In genomic region chr19:15809008-15809407, GRCm38 (mm10) we compare ENCODE assay signal across 28 mouse cellular contexts.
"Had no signal": no experiment of that assay in that cellular context is flagged by ENCODE, and none has a peak within 500 bp of the region (broad histone marks: within the 10 kb centered on the region; RNA-seq: fewer than 3 reads in every experiment).

No protein-coding gene starts in this region.

- H3K27ac ChIP-seq: embryonic facial prominence, embryonic 10.5 days; embryonic facial prominence, embryonic 12.5 days; embryonic facial prominence, embryonic 13.5 days; embryonic facial prominence, embryonic 15.5 days; forebrain, embryonic 10.5 days; forebrain, embryonic 12.5 days; forebrain, embryonic 13.5 days; forebrain, embryonic 15.5 days; gastrocnemius, adult 2 months; heart, adult 2 months had no signal

- H3K4me2 ChIP-seq: embryonic facial prominence, embryonic 12.5 days; embryonic facial prominence, embryonic 13.5 days; embryonic facial prominence, embryonic 15.5 days; forebrain, embryonic 12.5 days; forebrain, embryonic 13.5 days; forebrain, embryonic 15.5 days had no signal

- H3K4me3 ChIP-seq: embryonic facial prominence, embryonic 10.5 days; embryonic facial prominence, embryonic 12.5 days; embryonic facial prominence, embryonic 13.5 days; embryonic facial prominence, embryonic 15.5 days; erythroblast, embryonic 14.5 days; forebrain, embryonic 10.5 days; forebrain, embryonic 12.5 days; forebrain, embryonic 13.5 days; forebrain, embryonic 15.5 days; gastrocnemius, adult 2 months; heart, adult 2 months had no signal

- H3K9me3 ChIP-seq: embryonic facial prominence, embryonic 10.5 days; embryonic facial prominence, embryonic 15.5 days; forebrain, embryonic 10.5 days; forebrain, embryonic 12.5 days; forebrain, embryonic 13.5 days; forebrain, embryonic 15.5 days had no signal

- H3K36me3 ChIP-seq: embryonic facial prominence, embryonic 10.5 days; embryonic facial prominence, embryonic 12.5 days; embryonic facial prominence, embryonic 13.5 days; embryonic facial prominence, embryonic 15.5 days; forebrain, embryonic 10.5 days; forebrain, embryonic 12.5 days; forebrain, embryonic 15.5 days had no signal

- ATAC-seq: forebrain, embryonic 13.5 days; forebrain, embryonic 14.5 days; forebrain, embryonic 15.5 days; forebrain, embryonic 16.5 days; forebrain, postnatal 0 days had no signal

- H3K4me1 ChIP-seq: embryonic facial prominence, embryonic 12.5 days; embryonic facial prominence, embryonic 13.5 days; embryonic facial prominence, embryonic 15.5 days had no signal

- H3K27me3 ChIP-seq: forebrain, embryonic 15.5 days had no signal

- H3K9ac ChIP-seq: embryonic facial prominence, embryonic 12.5 days; embryonic facial prominence, embryonic 13.5 days; embryonic facial prominence, embryonic 15.5 days; forebrain, embryonic 12.5 days; forebrain, embryonic 13.5 days; forebrain, embryonic 15.5 days; forebrain, postnatal 0 days had no signal

- DNase-seq: cerebellum, adult 2 months; cerebellum, adult 8-10 months; cerebellum, adult 9-10 months; cerebellum, adult 9-11 months; cerebellum, postnatal 10 days; cerebellum, postnatal 14 days; cerebellum, postnatal 25 days; cerebellum, postnatal 36 days; embryo, embryonic 11 days; forebrain, postnatal 0 days; gastrocnemius, adult 2 months; gastrocnemius, postnatal 10 days; gastrocnemius, postnatal 14 days; gastrocnemius, postnatal 25 days; gastrocnemius, postnatal 36 days; heart, adult 18-20 months; heart, adult 2 months had no signal
